Mouse (Mus musculus) liver, embryonic 11.5 days (tissue): ENCODE data around the gene Wipf2. TPM values are rescaled to one million over a fixed set of nuclear protein-coding genes. Genes with fewer than 3 reads are reported as not detected.

ENCODE experiments used
- ATAC-seq: fragments of 200-750 bp; cut with Nextera tagmentation; replicated peaks from 2 replicates; pipeline ENCODE4 v1.8.0; 2017; ENCODE audit warnings: moderate number of reproducible peaks, mild to moderate bottlenecking, moderate TSS enrichment, moderate library complexity; ENCODE audit not compliant: low FRiP score
- DNase-seq: peaks from one replicate; pipeline ENCODE4 v3.0.0-alpha.2; 2017; ENCODE audit warnings: low spot score
- H3K27ac ChIP-seq: fragments of 300-500 bp; sonication (generic); 2 replicates; pipeline ENCODE4 v1.5.1; 2014; ENCODE audit warnings: mild to moderate bottlenecking, low read depth, low read length, control low read depth
- H3K27me3 ChIP-seq: fragments of 300-500 bp; sonication (generic); replicated peaks from 2 replicates; pipeline ENCODE4 v1.6.1; 2014; ENCODE audit warnings: low read length, mixed read lengths; ENCODE audit not compliant: control insufficient read depth, insufficient read depth
- H3K36me3 ChIP-seq: fragments of 300-500 bp; sonication (generic); 2 replicates; pipeline ENCODE4 v1.6.1; 2014; ENCODE audit warnings: mild to moderate bottlenecking, low read length, moderate library complexity, mixed read lengths; ENCODE audit not compliant: control insufficient read depth, insufficient read depth
- H3K4me1 ChIP-seq: fragments of 300-500 bp; sonication (generic); replicated peaks from 2 replicates; pipeline ENCODE4 v1.6.1; 2014; ENCODE audit warnings: low read length, mixed read lengths; ENCODE audit not compliant: control insufficient read depth, insufficient read depth
- H3K4me2 ChIP-seq: fragments of 300-500 bp; sonication (generic); 2 replicates; pipeline ENCODE4 v1.6.1; 2014; ENCODE audit warnings: mild to moderate bottlenecking, control low read depth, moderate library complexity
- H3K4me3 ChIP-seq: fragments of 300-500 bp; sonication (generic); 2 replicates; pipeline ENCODE4 v1.5.1; 2014; ENCODE audit warnings: low read depth, low read length, control low read depth
- H3K9ac ChIP-seq: fragments of 300-500 bp; sonication (generic); 2 replicates; pipeline ENCODE4 v1.6.1; 2014; ENCODE audit warnings: low read depth, low read length, control low read depth
- H3K9me3 ChIP-seq: fragments of 300-500 bp; sonication (generic); 2 replicates; pipeline ENCODE4 v1.6.1; 2016; ENCODE audit warnings: low read length, inconsistent platforms, mixed read lengths; ENCODE audit not compliant: control insufficient read depth
- WGBS: fragments of 180-500 bp; shearing (Covaris S2); extraction: QIAGEN DNeasy Blood & Tissue Kit; methylation state at CpG from one replicate; pipeline ENCODE4 v1.1.7; 2014; 5-methylcytosine and 5-hydroxymethylcytosine counted together
- polyA plus RNA-seq: library from polyadenylated mRNA; unstranded; fragments of >200 nt; fragmentation: Nextera tagmentation; extraction: Ambion mirVana; gene quantifications from 2 replicates; pipeline ENCODE4 v1.2.1, GENCODE M21; 2014

Wipf2 gene
- polyA plus RNA-seq, 1 experiment from 2014 or later: 4.7 TPM

GRCm38 (mm10) chr11:98867293-98867692 lies 3.9 kb downstream of the Wipf2 start:
- Histone ChIP-seq H3K27me3 (no peaks in the 10 kb centered on the region), H3K4me1 (peaks cover 10% of the 10 kb centered on the region), H3K4me3 (no peak overlapping the region), H3K27ac (no peak overlapping the region), H3K4me2 (no peak overlapping the region), H3K9ac (no peak overlapping the region), H3K36me3 (peaks cover 11% of the 10 kb centered on the region; the same call in 1 of the 2 replicates), H3K9me3 (no peaks in the 10 kb centered on the region)
- 93% methylated on average over 12 of the region's 12 CpGs for WGBS
- DNase-seq (no peak), ATAC-seq (no peak)

- WGBS: 88% methylated on average over 8 of the region's 8 CpGs
- peaks cover 5% of the 10 kb centered on the region for H3K4me1 ChIP-seq
- ATAC-seq (no peak), DNase-seq (no peak)
- no peak overlapping the region for H3K4me2 ChIP-seq
- H3K4me3 ChIP-seq: no peak overlapping the region
- H3K9ac ChIP-seq: no peak overlapping the region
- no peaks in the 10 kb centered on the region for H3K9me3 ChIP-seq
- H3K27ac ChIP-seq: no peak overlapping the region
- H3K36me3 ChIP-seq: peaks cover 17% of the 10 kb centered on the region; the same call in 1 of the 2 replicates
- H3K27me3 ChIP-seq: no peaks in the 10 kb centered on the region
These were observed 6.5 kb downstream of the Wipf2 start for GRCm38 (mm10) chr11:98869906-98870305.

- Histone ChIP-seq H3K27ac (no peak overlapping the region), H3K27me3 (no peaks in the 10 kb centered on the region), H3K4me3 (no peak overlapping the region), H3K9me3 (no peaks in the 10 kb centered on the region), H3K9ac (no peak overlapping the region), H3K4me2 (no peak overlapping the region), H3K4me1 (peaks cover 5% of the 10 kb centered on the region; the same call in 1 of the 2 replicates), H3K36me3 (peaks cover 17% of the 10 kb centered on the region; the same call in 1 of the 2 replicates)
- ATAC-seq (no peak), DNase-seq (no peak)
- 84% methylated on average over 5 of the region's 5 CpGs for WGBS
These were observed 7.4 kb downstream of the Wipf2 start for GRCm38 (mm10) chr11:98870791-98871190.

- H3K36me3 ChIP-seq: peaks cover 17% of the 10 kb centered on the region; the same call in 1 of the 2 replicates
- no peak for DNase-seq
- no peaks in the 10 kb centered on the region for H3K27me3 ChIP-seq
- WGBS: 69% methylated on average over 4 of the region's 4 CpGs
- H3K4me2 ChIP-seq: no peak overlapping the region
- H3K4me1 ChIP-seq: peaks cover 5% of the 10 kb centered on the region; the same call in 1 of the 2 replicates
- no peak for ATAC-seq
- H3K27ac ChIP-seq: no peak overlapping the region
- no peak overlapping the region for H3K9ac ChIP-seq
- H3K4me3 ChIP-seq: no peak overlapping the region
- H3K9me3 ChIP-seq: no peaks in the 10 kb centered on the region
These were observed 8.0 kb downstream of the Wipf2 start for GRCm38 (mm10) chr11:98871416-98871815.

- Histone ChIP-seq H3K9me3 (no peaks in the 10 kb centered on the region), H3K36me3 (peaks cover 12% of the 10 kb centered on the region; the same call in 1 of the 2 replicates), H3K9ac (no peak overlapping the region), H3K27me3 (no peaks in the 10 kb centered on the region), H3K4me3 (no peak overlapping the region), H3K4me2 (no peak overlapping the region), H3K27ac (no peak overlapping the region), H3K4me1 (peaks cover 5% of the 10 kb centered on the region; the same call in 1 of the 2 replicates)
- DNase-seq (no peak), ATAC-seq (no peak)
- 84% methylated on average over 4 of the region's 4 CpGs for WGBS
These were observed 8.6 kb downstream of the Wipf2 start for GRCm38 (mm10) chr11:98872040-98872439.

GRCm38 (mm10) chr11:98873900-98874299 lies 10.5 kb downstream of the Wipf2 start:
- 82% methylated on average over 9 of the region's 9 CpGs for WGBS
- Histone ChIP-seq H3K9me3 (no peaks in the 10 kb centered on the region), H3K27me3 (no peaks in the 10 kb centered on the region), H3K27ac (no peak overlapping the region), H3K4me1 (peaks cover 5% of the 10 kb centered on the region; the same call in 1 of the 2 replicates), H3K4me3 (no peak overlapping the region), H3K4me2 (no peak overlapping the region), H3K36me3 (peaks cover 5% of the 10 kb centered on the region; the same call in 1 of the 2 replicates), H3K9ac (no peak overlapping the region)
- DNase-seq (no peak), ATAC-seq (no peak; the same call in 1 of the 2 replicates)

GRCm38 (mm10) chr11:98877001-98877400 lies 13.6 kb downstream of the Wipf2 start:
- no peaks in the 10 kb centered on the region for H3K9me3 ChIP-seq
- no peak overlapping the region for H3K9ac ChIP-seq
- no peak overlapping the region for H3K27ac ChIP-seq
- DNase-seq (no peak), ATAC-seq (no peak)
- WGBS: 87% methylated on average over 9 of the region's 9 CpGs
- peaks cover 5% of the 10 kb centered on the region; the same call in 1 of the 2 replicates for H3K4me1 ChIP-seq
- no peak overlapping the region for H3K4me3 ChIP-seq
- no peak overlapping the region for H3K4me2 ChIP-seq
- peaks cover 8% of the 10 kb centered on the region; the same call in 1 of the 2 replicates for H3K36me3 ChIP-seq
- H3K27me3 ChIP-seq: no peaks in the 10 kb centered on the region

GRCm38 (mm10) chr11:98887703-98888102 lies 24.3 kb downstream of the Wipf2 start:
- no peaks in the 10 kb centered on the region for H3K9me3 ChIP-seq
- WGBS: 96% methylated on average over 3 of the region's 3 CpGs
- no peaks in the 10 kb centered on the region for H3K27me3 ChIP-seq
- peaks cover 54% of the 10 kb centered on the region for H3K36me3 ChIP-seq
- H3K4me2 ChIP-seq: no peak overlapping the region
- H3K9ac ChIP-seq: no peak overlapping the region
- ATAC-seq (no peak), DNase-seq (no peak)
- H3K4me3 ChIP-seq: no peak overlapping the region
- no peak overlapping the region for H3K27ac ChIP-seq
- H3K4me1 ChIP-seq: 0 out of 2 replicates have a peak, but pooled peaks cover 3% of the 10 kb centered on the region

GRCm38 (mm10) chr11:98889077-98889476 lies 25.6 kb downstream of the Wipf2 start:
- H3K9me3 ChIP-seq: no peaks in the 10 kb centered on the region
- no peak overlapping the region for H3K4me3 ChIP-seq
- 0 out of 2 replicates have a peak, but pooled peaks cover 3% of the 10 kb centered on the region for H3K4me1 ChIP-seq
- no peaks in the 10 kb centered on the region for H3K27me3 ChIP-seq
- WGBS: 87% methylated on average over 4 of the region's 4 CpGs
- H3K36me3 ChIP-seq: peaks cover 66% of the 10 kb centered on the region
- no peak overlapping the region for H3K9ac ChIP-seq
- DNase-seq (no peak), ATAC-seq (no peak)
- H3K27ac ChIP-seq: no peak overlapping the region
- H3K4me2 ChIP-seq: no peak overlapping the region
